Mouse (Mus musculus) CD4-positive, CD25-positive, alpha-beta regulatory T cell, adult 4 months (primary cell): ENCODE measurements around the gene Riok1. TPM values are rescaled to one million over a fixed set of nuclear protein-coding genes. Genes with fewer than 3 reads are reported as not detected.

Experiments
- ATAC-seq: one replicate; pipeline ENCODE4 v1.8.0; 2017
- polyA plus RNA-seq, 2 experiments: library from polyadenylated mRNA; unstranded; fragments of 100-300 nt; shearing (Covaris generic); gene quantifications; one replicate each; pipeline ENCODE4 v1.2.1; 2017

Riok1 gene
- polyA plus RNA-seq, 2 experiments from 2014 or later, result 109 to 113 TPM

DNA sequence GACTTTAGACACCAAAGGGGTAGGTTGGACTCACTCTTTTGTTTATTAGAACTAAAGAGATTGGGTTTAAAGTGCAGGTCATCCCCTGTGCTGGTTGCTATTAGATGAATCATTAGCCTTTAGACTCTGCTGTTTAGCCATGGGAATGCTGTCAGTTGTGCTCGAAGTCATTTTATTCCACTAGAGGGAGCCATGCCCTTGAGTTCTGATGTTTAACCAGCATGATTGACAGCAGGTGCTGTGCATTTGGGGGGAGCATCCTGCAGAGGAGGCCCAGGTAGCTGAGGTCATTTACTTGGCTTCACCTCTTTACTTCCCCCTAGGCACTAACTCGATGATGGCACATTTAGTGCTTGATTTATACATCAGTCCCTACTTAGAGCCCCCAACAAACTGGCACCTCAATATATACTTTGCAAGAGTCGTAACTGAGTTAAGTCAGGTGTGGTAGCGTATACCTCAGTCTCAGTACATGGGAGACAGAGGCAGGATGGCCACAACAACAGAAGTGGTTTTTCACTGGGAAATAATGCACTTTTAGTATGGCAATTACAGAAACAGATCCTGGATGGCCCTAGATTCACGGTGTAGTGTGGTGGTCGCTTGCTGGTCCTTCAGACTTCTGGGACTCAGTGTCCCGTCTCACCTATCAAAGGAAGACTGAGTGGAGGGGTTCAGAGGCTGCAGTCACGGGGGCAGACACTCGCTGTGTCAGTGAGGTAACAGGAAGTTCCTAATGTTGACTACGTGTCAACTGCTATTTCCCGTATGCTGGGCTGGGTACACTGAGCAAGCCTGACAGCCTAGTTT, 28.3 kb downstream of the Riok1 start:
- ATAC-seq, result no peak

DNA sequence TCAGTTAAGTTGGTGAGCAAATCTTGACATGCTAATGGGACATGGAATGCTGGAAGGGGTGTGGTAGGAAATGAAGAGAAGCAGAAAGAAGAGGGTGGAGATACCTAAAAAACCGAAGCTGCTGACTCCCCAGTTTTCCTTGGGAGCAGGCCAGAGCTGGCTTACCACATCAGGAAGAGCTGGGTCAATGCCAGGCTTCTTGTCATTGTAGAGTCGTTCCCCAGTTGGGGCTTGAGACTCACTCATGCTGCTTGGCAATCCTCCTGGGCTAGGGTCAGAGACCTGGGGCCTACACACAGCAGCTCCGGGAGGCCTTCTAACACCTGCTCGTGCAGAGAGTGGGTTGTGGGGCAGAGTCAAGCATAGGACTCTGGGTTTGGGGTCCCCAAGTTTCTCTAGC, 34.1 kb downstream of the Riok1 start:
- ATAC-seq, result no peak

DNA sequence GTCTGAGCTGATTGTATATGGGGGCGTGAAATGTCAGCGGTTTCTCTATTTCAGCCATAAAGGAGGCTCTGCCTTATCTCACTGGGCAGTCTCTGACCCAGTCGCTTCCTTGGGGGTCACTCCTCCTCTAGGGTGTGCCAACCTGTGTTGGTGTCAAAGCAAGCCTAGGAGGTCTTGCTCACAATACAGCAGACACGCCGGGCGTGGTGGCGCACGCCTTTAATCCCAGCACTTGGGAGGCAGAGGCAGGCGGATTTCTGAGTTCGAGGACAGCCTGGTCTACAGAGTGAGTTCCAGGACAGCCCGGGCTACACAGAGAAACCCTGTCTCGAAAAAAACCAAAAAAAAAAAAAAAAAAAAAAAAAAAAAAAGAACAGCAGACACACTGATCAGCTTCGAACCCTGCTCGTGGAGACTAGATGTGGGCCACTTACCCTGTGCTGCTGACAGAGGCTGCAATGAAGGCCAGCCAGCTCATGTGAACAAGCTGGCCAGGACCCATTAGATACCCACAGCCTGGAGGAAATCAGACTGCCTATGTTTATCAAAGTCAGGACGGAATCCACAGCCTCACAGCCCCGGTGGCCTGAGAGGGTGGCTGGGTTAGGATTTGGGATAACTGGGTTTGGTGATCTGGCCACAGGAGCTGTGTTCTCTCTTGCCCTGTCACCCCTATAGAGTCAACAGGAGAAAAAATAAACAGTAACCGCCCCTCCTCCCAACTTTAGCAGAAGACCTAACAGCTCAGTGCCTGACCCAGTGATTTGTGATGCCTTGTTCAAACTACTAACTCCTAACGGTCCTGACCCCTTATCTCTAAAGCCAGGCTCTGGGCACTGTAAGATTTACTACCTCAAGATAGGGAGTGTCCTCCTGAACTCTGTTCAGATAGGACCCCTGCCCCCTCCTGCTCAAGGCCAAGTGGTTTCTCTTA, 36.8 kb downstream of the Riok1 start:
- no peak for ATAC-seq

DNA sequence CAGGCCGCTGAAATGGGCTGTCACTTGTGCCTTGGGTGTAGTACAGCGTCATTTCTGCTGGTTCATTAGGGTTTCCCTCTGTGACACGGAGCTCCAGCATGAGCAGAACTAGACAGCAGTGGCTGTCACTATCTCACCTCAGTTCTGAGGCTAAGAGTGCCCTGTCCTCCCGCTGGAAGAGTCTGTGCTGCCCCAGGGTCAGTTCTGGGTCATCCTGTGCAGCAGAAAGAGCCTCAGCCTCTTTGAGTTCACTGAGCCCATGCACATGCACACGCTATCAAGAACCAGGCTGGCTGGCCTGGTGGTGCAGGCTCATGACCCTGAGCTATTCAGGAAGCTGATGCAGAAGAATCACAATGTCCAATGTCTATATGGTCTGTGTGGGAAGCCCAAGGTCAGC, 37.6 kb downstream of the Riok1 start:
- no peak for ATAC-seq

DNA sequence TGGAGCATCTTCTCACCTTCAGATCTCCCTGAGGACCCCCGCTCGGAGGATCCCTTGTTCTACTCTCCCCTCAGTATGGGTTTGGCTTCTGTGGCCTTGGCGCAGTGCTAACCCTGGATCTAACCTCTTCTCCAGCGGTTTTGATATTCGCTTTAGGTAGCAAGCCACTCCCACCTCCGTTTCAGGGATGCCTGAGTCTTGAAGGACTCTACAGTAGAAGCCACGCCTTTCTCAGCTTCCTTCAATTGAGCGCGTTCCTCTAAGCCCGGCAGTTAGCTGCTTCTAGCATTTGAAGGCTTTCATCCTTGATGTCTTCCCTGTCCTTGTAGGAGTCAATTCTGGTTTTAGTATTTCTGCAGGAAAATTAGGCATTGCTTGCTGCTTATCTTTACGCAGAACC, 40.3 kb downstream of the Riok1 start:
- ATAC-seq, result no peak

DNA sequence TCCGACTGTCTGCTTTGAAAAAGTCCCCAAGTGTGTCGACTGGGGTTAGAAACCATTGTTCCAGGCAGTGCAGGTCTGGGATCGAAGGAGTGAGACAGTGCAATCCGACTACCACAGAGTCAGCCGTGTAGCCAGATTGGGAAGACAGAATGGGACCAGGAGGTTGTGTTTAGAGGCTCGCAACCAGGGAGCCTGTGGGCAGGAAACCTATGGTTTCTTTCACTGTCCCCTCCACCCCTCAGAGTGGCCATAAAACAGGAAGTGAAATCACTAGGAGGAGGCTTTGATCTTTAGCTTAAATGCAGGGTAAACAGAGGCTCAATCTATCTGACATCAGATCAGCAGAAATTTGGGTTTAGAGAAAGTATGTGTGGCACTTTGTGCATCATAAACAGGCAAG, 42.0 kb downstream of the Riok1 start:
- no peak for ATAC-seq

DNA sequence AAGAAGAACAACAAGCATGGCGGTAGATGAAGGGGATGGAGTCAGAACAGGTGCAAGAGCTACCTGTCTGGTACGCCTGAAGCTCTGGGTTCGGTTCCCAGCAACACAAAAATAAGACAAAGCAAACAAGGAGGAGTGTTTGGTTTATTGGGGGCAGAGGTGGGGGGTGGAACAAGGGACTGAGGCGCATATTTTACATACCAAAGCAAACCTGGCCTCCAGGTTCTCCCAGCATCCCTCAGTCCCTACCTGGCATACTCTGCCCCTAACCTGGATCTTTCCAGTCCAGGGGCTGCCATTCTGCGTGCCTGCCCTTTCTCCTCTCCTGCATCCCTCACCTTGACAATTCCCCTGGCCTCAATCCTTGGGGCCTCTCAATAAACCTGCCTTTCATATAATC, 42.6 kb downstream of the Riok1 start:
- no peak for ATAC-seq

DNA sequence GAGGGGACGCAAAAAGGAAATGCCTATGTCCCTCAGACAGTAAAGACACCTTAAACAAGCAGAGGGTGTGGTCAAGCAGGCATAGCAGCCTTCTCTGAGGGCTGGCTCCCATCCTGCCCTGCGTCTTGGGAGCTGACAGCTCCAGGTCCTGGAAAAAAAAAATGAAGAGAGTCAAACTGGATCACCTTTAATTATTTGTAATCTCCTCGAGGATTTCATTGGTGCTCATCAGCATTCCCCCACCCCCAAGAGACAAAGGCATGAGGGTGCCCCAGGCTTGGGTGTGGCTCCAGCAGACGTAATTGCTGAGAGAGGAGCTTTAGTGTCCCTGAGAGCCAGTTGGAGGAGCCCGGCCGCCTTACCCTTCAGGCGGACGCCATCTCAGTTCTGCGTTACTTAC, 43.2 kb downstream of the Riok1 start:
- ATAC-seq, result no peak

DNA sequence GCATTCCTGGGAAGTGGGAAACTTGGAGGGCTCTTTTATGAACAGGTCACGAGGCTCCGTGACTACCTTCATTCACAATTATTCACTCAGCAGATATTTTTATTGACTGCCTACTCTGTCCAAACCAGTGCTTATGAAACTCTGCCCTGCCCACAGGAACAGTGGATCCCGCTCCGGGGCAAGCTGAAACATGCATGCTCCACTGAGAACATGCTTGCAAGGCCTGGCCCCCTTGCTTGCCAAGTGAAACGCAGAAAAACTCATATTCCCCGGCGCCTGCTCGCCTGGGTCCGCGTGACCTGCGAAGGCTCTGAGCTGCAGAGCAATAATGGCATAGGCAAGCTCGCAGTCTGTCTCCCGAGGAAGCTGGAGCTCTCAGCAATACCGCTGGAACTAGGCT, 43.9 kb downstream of the Riok1 start:
- no peak for ATAC-seq

DNA sequence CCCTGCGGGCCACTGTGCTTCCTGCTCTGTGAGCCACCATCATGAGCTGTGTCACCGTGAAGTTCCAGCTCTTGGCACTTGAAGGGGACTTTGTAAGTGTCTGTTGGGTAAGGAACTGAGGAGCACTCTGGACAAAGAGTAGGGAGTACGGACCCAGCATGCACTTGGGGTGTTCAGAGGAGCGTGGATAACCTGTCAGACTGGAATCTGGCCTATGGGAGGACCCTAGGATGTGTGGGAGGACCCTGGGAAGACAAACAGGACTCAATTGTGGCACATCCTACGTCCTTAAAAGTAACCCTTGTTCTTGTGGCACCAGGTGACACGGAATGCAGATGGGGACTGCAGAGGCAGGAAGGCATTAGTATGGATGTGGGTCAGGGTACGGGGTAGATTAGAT, 44.4 kb downstream of the Riok1 start:
- no peak for ATAC-seq

DNA sequence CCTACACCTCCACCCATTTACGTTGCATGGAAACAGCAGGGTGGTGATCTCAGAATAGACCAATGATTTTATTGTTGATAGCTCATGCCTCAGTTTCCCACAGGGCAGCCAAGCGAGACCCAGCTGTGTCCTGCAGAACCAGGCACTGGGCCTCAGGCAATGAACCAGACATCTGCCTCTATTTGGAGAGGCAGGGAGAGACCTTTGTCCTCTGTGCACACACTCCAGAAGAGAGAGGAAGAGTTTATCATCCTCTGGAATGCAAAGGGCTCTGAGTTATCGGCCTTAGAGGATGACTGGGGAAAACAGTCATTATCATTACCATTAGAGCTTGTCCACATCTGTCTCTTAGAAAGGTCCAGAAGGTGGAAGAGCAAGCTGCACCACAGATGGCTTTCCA, 49.9 kb downstream of the Riok1 start:
- no peak for ATAC-seq

DNA sequence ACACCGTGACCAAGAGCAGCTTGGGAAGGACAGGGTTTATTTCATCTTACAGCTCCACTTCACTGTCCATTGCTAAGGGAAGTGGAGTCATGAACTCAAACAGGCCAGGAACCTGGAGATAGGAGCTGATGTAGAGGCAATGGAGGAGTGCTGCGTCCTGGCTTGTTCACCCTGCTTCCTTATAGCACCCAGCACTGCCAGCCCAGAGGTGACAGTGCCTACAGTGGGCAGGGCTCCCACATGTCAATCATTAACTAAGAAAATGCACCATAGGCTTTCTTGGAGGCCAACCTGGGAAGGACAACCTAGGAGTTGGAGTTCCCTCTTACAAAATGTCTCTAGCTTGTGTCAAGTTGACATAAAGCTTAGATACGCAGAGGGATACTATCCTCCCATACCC, 51.2 kb downstream of the Riok1 start:
- no peak for ATAC-seq

DNA sequence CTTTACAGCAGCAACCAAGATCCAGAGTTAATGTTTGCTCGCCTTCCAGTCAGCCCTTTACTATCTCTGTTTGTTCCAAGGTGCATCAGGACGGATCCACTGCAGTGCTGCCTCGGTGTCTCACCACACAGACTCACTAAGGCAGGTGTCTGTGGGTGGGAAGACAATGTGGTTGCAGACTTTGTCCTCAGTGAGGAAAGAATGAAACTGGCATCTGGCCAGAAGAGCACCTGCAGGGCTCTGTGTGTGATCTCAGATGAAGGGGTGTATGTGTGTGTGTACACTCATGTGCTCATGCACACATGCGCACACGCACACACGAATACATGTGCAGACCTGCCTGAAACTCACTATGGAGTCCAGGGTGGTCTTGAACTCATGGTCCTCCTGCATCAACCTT, 52.7 kb downstream of the Riok1 start:
- ATAC-seq, result no peak

DNA sequence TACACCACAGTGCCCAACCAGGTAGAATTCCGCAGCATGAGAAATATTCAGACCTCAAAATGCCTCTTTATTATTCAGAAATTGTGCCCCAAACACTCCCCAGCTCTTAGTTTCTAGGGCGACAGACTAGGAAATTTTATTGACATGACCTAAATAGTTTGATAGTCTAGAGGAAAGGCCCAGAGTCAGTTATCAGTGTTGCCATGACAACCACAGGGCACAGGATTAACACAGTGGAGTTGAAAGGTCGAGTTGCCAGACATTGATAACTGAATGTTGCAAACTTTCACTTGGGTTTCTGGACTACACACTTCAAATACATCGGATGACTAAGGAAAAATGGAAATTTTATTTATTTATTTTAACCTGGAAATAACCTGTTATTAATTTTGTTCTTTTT, 53.1 kb downstream of the Riok1 start:
- no peak for ATAC-seq

DNA sequence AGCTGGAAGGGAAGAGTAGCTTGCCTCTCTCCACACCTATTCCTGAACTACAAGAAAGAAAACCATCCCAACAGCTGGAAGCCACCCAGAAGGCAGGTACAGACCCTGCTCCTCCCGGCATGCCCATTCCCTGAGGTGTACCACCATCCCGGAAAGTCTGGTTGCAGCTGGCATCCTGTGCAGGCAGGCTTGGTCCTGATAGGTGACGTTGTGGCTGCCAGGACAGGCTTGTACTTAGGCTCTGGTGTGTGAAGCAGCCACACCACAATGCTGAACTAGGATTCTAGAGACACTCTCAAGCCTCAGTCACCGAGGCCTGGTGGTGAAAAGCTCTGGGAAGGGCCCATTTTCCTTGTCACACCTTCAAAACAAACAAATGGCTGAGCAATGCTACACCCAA, 59.4 kb downstream of the Riok1 start:
- ATAC-seq, result no peak

DNA sequence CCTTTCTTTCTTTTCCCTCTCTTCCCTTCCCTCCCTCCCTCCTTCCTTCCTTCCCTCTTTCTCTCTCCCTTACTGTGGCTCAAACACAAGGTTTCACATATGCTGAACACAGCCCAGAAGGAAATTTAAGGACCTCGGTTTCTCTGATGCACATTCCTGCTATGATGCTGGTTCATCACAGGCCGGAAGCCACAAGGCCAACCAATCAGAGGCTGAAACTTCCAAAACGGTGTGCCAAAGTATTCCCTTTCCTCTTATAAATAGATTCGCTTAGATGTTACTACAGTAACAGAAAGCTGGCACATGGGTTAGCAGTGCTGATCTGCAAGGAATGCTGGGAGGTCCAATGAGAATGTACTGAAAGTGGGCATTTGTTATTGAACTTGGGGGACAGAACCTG, 66.6 kb downstream of the Riok1 start:
- ATAC-seq, result no peak

DNA sequence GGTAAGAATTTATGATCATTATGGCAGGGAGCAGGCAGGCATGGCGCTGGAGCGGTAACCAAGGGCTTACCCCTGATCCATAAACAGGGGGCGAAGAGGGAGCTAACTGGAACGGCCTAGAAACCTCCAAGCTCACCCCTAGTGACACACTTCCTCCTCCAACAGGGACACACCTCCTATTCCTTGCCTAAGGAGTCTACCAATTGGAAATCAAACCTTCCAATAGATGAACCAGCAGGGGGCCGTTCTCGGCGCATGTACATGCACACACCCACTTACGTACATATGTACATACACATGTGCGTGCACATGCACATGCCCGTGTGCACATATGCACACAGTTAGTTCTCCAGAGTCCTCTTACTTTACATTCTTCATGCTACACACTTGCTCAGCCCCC, 67.7 kb downstream of the Riok1 start:
- ATAC-seq, result no peak

DNA sequence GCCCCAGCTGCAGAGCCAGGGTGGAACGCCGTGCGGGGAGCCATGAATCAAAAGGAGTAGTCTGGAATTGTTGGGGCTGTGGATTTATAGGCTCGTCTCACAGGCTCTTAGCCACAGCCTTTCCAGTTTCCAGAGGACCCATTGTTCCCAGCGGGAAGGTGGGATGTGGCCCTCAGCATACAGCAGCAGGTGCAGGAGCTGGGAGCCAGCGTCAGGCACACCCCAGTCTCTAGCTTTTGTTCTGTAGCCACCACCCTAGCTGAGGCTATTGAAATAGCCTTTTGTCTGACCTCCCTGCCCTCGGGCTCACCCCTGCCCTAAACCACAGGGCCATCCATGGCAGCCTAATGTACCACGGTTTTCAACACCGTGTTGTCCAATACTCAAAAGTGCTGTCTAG, 72.3 kb downstream of the Riok1 start:
- ATAC-seq, result no peak

Other genes with a start within 250 kb of the Riok1 start
- gene Ssr1, start 42.8 kb upstream of the Riok1 start, polyA plus RNA-seq, result 100 to 1,000 TPM; 103 to 115 TPM
- 1 to 10 TPM; 1.3 to 2.2 TPM for gene Cage1, start 74 bp downstream of the Riok1 start, polyA plus RNA-seq
- under 1 TPM; 0.13 to 0.15 TPM for gene Dsp, start 114.3 kb downstream of the Riok1 start, polyA plus RNA-seq
- 10 to 100 TPM; 50.1 to 83.1 TPM for gene Snrnp48, start 167.9 kb downstream of the Riok1 start, polyA plus RNA-seq